Mouse (Mus musculus) A20 (cell line): ENCODE measurements around the gene Cacna1c.
"Not testable (repeated sequence)": the region's sequence is repeated elsewhere in the genome, so short reads cannot be mapped to it uniquely, and the experiment has no call there.

Source experiments
- DNase-seq: peaks from one replicate; pipeline ENCODE4 v3.0.0-alpha.2; 2011; ENCODE audit warnings: low read depth, low spot score

The Cacna1c gene

DNA sequence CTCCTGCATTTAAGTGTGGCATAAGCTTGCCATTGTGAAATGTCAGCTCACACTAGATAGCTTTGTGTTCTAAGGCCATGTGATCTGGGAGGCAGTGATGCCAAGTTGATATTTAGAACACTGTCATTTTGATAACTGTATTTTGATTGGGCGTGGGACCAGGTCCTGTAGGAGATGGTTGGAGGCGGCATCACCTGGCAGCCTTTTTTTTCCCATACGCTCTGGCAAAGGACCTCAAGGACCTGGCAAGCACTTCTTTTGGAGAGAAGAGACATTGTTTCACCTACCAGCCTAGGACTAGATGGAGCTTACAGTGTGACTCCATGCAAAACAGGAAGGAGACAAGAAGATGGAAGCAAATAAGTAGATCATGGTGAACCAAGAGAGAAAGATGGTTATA lies 572.6 kb downstream of the Cacna1c start:
- DNase-seq: no peak

DNA sequence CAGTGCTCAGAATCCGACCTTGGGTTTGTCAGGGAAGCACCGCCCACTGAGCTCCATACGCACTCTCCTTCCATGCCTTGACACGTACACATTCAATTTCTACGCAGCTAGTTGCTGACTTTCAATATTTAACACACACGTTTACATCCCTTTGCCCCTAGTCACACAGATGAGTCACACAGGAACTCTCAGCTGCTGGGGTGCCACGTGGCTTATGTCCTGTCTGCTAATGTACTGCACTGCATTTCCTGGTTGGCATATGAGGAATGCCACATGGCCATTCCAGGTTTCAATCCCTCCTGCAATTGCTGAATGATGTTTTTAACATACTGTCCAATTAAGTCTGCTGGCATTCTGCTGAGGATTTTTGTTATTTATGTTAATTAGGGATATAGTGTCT lies 574.4 kb downstream of the Cacna1c start:
- DNase-seq: peak; percentile 15

DNA sequence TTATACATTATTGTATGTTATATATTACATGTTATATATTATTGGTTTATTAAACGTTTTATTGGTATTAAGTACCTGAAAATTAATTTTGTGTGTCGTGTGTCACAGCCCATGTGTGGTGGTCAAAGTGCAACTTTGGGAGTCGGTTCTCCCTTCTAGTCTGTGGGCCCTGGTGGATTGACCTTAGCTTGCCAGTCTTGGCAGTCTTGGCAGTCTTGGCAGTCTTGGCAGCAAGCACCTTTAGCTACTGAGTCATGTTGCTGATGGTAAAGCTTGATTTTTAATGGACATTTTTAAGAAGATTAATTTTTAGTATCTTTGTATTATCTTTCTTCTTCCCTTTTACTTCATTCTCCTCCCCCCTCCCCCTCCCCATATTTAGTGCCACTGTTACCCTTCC lies 574.8 kb downstream of the Cacna1c start:
- no peak for DNase-seq

DNA sequence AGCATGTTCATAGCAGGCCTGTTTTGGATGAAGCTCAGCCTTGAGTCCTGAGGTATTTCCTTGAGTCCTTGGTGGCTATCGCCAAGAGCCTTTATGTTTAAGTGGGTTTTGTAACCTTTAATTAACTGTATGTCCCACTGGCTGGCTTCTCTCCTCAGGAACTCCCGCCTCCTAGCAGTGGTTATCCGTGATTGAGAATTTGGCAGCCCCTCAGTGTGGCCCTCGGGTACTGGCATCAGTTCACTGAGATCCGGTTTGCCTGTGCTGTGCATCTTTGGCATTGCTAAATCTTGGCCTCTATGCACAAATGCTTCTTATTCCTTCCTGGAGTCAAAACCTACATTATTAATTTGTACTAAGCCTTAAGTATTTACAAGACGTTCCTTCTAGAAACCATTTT lies 587.3 kb downstream of the Cacna1c start:
- no peak for DNase-seq

DNA sequence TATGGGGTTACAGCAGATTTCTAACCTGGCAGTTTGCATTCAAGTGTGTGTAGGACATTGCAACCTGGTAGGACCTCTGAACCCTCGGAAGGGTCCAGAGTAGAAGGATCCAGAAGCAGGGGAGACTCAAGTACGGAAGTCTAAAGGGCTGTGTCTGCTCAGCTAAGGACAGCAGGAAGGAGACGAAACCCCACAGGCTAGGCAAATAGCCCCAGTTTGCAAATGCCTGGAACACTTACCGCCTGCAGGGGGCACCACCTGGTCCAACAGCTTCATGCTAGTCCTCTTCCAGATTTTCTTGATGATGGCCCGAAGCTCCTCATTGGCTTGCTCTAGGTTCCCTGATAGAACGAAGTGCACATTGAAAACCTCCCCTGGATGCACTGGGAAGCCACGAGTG lies 590.2 kb downstream of the Cacna1c start:
- DNase-seq: peak; percentile 63

DNA sequence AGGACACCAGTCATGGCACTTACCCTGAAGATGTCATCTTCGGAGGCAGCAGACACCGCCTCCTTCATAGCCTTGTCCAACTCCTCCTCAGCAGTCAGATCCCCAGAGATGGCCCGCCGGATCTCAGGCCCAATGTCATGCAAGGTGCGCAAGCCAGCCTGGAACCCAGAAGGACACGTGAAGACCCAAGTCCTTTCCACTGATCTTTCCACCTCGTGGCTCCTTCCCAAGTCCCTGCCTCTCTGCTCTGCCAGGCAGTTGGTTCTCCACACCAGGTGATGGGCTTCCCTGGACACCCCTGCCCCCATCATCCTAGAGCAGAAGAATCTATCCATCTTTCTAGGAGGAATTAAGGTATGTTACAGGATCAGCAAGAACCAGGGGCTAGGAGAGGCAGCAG lies 592.4 kb downstream of the Cacna1c start:
- no peak for DNase-seq

DNA sequence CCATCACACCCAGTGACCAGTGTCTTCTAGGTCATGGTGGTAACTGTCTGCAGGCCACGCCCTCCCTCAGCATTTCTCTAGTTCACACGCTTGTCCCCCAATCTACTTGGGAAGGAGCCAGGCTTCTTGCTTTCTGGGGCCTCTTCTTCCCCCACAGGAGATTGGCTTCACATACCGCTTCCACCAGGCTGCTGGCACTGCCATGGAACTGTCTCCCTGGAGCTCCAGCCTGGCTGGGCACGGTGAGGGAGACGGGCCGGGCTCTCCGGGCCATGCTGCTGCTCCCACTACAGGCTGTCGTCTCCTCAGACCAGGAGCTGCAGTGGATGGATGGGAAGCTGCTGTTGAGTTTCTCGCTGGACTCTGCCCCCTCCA lies 600.5 kb downstream of the Cacna1c start:
- DNase-seq: no peak

DNA sequence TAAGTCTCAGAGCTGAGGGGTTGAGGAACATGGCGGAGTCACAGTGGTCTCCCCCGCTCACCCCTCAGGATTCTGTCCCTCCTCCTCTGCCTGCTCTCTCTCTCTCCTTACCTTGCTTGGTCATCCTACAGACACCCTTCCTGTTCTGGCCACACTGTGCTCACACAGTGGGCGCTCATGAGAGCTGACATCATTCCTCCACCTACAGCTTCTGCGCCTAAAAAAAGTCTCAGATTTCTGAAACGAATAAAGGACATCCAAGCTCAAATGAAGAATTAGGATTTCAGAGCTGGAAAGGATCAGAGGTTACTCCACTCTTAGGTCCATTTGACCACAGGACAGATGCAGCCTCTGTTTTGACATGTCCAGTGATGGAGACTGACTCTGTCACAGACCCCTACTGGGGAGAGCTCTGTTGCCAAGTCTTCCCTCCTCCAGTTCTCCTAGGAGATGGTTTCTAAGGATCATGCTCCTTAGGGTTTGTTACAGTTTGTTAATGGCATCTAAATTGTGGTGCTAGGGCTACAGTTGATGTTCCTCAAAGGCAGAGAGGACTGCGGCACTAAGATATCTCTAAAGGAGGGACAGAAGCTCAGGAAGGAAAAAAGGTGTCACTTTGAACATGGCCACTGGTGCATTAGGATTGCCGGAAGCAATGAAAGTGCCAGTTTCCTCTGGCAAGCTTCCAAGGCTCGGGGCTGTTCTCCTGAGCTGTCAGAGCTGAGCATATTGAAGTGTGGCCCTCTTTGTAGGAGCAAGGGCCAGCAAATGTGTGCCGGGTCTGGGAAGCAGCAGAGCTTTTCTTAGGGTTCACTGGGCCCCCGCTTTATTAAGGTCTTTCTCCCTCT lies 601.2 kb downstream of the Cacna1c start:
- DNase-seq: no peak

DNA sequence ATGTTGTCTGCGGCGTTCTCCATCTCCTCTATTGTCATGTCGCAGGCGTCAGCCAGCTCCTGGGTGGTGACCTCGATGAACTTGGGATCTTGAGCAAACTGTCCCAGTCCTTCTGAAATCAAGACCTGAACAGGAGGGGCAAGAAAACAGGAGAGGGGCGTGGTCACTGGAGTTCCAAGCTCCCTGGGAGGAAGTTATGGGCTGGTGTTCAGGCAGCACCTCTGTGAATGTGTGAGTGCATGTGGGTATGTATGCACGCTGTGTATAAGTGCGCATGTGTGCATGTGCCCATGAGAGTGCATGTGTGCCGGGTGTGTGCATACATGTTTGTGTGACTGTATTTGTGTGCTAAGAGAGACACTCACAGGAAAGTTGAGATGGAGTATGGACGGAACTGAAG lies 602.1 kb downstream of the Cacna1c start:
- DNase-seq: no peak

DNA sequence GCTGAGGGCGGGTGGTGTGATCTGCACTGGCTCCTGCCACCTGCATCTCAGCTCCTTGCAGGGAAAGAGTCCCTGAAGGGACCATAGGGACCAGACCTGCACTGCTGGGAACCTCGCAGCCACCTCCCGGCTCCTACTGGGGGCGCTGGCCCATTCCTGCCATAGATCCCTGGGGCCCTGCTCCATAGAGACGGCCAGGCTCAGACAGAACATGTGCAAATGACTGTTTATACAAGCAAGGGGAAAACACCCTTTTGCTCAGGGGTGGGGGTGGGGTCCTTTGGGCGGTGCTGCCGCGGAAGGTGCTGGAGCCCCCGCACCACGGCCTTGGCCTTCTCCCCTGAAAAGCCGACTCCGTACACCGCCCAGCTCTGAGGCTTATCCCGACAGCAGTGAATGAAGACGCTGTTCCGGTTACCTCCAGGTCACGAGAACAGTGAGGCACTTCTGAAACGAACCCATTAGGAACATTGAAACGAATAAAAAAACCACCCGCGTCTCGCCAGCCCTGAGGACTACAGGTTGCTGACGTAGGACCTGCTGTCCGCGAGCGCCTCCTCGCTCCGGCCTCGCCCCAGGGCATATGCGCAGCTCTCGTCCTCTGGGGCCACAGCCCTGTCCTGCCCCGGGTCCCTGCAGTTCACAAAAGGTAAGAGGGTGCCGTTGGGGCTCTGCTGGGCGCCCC lies 602.7 kb downstream of the Cacna1c start:
- no peak for DNase-seq

DNA sequence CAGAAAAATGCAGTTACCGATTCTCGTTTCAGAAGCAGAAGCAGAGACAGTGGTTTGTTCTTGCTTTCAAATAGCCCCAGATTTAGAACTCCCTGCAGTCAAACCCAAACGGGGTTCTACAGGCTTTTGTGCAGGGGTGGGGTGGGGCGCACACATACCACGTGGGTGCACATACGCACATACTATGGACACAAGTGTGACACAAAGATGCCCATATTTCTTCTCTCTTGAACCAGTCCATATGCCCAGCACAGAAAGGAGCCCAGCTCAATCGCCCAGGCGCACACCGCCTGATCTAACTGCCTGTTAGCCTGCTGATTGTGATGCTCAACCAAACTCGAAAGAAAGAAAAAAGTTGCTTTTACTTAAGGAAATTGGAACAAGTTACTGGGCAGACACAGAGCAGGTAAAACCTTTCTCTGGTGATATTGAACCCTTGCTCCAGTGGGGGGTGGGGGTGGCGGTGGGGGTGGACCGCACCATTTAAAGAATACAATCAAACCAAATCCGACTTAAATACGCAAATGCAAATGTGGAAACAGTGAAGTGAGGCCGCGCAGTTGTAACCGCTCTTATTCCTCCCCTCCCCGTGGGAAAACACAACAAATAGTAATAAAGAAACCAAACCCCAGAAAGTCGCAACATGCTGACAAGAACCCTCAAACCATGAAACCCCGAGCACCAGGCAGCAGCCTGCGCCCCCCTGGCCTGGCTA lies 603.4 kb downstream of the Cacna1c start:
- DNase-seq: peak; percentile 91

DNA sequence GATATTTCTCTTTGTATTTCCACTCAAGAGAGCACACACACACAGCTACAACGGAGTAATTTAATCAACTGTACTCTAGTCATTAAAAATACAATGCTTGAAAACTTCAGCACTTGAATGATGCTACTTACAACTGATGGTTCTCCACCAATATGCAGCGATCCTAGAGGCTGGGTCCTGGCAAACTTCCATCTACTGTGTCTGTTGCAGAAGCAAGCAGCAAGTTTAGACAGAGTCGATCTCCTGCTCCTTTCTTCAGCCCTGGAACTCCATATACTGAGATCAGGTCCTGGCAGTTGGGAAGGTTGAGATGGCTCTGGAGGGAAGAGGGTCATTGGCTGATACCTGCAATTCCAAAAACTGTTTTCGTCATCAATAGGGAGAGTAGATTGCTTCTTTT lies 617.5 kb downstream of the Cacna1c start:
- not testable (repeated sequence) for DNase-seq

DNA sequence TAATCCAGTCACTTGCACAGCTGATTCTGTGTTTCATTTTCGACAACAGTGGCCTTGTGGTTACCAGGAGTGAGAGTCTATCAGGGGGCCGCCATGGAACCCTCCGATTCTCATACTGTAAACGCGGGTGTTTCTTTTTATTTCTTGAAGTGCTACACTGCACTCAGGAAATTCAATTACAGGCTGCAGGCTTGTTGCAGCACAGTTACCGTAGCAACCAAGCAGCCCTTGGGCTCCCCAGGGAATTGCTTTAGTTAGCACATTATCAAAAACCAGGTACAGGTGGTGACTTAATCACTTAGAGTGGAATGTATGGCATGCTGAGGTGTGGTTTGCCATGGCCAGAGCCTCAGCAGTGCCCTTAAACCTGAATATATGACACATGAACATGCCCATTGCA lies 621.9 kb downstream of the Cacna1c start:
- peak; percentile 73 for DNase-seq

DNA sequence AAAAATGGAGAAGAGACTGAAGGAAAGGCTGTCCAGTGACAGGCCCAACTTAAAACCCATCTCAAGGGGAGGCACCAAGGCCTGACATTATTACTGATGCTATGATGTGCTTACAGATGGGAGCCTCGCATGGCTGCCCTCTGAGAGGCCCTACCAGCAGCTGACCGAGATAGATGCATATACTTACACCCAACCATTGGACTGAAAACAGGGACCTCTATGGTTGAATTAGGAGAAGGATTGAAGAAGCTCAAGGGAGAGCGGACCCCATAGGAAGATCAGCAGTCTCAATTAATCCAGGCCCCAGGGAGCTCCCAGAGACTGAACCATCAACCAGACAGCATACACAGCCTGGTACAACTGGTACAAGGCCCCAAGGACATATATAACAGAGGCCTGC lies 628.4 kb downstream of the Cacna1c start:
- DNase-seq: peak; percentile 61

DNA sequence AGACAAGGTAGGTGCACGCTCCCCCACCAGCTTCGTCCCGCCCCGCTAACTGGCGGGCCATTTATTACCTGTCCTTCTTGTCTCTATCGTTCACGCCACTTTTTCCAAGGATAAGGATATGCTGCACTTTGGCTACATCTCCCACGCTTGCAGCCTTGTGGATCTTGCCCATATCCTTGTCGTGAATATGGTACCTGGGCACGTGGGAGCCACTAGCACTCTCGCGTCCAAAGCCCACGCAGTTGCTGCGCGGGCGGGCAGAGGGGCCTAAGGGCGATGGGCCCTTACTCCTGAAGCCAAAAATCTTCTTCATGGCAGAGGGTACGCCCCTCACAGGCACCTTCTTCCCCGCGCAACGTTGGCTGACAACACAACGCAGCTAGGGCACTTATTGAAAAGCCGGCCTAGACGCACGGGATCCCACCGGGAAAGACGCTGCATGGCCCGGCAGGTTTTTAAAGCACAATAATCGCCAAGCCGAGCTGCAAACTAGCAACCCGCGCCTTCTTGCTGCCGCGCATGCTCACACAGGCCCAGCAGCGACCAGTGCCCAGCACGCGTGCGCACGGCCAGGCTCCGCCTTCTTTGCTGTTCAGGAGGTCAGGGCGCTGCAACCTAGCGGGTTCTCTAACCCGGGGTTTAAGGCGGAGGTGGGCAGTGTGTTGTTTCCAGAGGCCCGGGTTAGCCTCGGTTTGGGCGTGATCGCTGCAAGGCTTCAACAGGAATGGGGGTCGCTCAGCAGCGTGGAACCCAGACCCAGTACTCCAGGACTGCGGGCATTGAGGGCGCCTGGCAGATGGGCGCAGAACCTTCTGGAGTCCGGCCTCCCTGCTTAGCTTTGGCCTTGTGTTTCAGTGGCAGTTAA lies 634.2 kb downstream of the Cacna1c start, which contains the start of gene Ankrd26:
Ankrd26 (minus strand) TSS at position 482 of the 865 bp plus-strand sequence.
- DNase-seq: peak; percentile 96

DNA sequence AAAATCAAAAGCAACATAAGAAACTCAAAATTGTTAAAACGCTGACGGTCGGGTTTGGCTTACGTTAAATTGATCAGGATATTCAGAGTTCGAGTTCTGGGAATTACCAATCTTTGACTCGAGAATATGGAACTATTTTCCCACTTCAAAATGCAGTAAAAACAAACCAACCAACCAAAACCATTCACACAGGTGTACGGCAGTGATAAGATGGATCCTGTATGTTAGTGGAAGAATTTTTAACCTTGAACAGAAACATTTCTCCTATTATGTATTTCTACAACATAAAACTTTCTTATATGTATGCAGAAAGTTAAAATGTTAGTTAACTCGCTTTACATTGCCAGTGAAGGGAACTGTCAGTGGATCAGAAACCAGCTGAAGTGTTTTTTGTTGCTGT lies 635.0 kb downstream of the Cacna1c start:
- DNase-seq: no peak

DNA sequence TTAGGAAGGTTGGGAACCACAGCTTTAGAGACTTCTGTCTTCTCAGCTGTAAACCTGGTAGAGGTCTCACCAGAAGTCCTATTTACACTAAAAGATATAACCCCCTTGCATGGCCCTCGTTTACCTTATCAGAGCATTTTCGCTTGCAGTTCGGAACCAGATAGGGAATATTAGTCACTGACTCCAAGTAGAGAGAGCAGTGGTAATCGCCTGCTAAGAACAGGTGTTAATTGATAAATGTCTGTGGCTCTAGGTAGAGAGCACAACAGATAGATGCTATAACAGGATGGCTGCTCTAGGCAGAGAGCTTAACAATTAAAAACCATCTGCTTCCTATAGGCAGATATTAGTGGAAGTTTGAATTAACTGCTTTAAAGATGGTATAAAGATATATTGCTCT lies 657.6 kb downstream of the Cacna1c start:
- DNase-seq: no peak
